ENCODE assay signal across 20 mouse cellular contexts in the genomic region with DNA sequence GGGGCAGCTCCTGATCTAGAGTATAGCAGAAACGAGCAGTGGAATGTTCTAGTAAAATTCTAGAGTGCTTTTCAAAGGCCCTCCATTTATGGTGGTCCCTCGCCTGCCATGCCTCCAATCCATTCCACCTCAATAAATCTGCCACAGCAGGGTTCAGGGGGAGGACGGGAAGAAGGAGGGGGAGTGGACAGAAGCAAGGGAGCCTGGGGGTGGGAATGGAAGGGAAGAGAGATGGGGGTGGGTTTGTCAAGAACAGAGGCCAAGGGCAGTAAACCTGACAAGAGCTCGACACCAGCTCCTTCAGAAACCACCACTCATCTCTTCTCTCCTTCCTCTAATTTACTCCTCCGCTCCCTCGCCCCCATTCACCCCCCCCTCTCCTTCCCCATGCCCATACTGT. TPM values are rescaled to one million over a fixed set of nuclear protein-coding genes. Genes with fewer than 3 reads are reported as not detected.
DNase-seq lines count a peak whose midpoint lies in the region; ATAC-seq and TF ChIP-seq lines count a peak whose summit lies in the region.
"Had no signal": no experiment of that assay in that cellular context is flagged by ENCODE, and none has a peak within 500 bp of the region (broad histone marks: within the 10 kb centered on the region; RNA-seq: fewer than 3 reads in every experiment).

No protein-coding gene starts in this region.

- 66% methylated on average over 6 of the region's 6 CpGs for WGBS in heart, embryonic 10.5 days
- 64% methylated on average over 6 of the region's 6 CpGs for WGBS in heart, embryonic 12.5 days
- 55% methylated on average over 6 of the region's 6 CpGs for WGBS in forebrain, embryonic 15.5 days
- 52% methylated on average over 6 of the region's 6 CpGs for WGBS in lung, adult 2 months

- 0 out of 2 replicates have a peak overlapping the region, but pooled peaks have one; percentile 29 for H3K27ac ChIP-seq in heart, embryonic 10.5 days
- no peak overlapping the region for H3K27ac ChIP-seq in heart, embryonic 12.5 days (ENCODE audit: poor library complexity, severe bottlenecking)
- H3K27ac ChIP-seq in forebrain, embryonic 15.5 days (replicated peaks): peak overlapping the region; percentile 93
- H3K27ac ChIP-seq: gastrocnemius, adult 2 months; hindbrain, embryonic 13.5 days; intestine, embryonic 15.5 days; neural tube, embryonic 13.5 days had no signal

- DNase-seq in heart, embryonic 10.5 days (ENCODE audit: low spot score): no peak
- peak; percentile 27 to 40 for DNase-seq in kidney, postnatal 4 days
- DNase-seq in kidney, postnatal 14 days: no peak
- DNase-seq in yolk sac, embryonic 10.5 days (ENCODE audit: low spot score): peak; percentile 19
- no peak for DNase-seq in lung, adult 2 months
- DNase-seq: adrenal gland, postnatal 14 days; cerebellum, postnatal 10 days; gastrocnemius, adult 2 months; heart, postnatal 14 days; lung, adult 18-20 months; lung, postnatal 36 days; thymus, postnatal 25 days had no signal

- peaks cover 14% of the 10 kb centered on the region; the same call in 1 of the 2 replicates for H3K36me3 ChIP-seq in heart, embryonic 10.5 days
- H3K36me3 ChIP-seq in heart, embryonic 12.5 days: peaks cover 7% of the 10 kb centered on the region
- peaks cover 4% of the 10 kb centered on the region; the same call in 1 of the 2 replicates for H3K36me3 ChIP-seq in forebrain, embryonic 15.5 days
- H3K36me3 ChIP-seq: intestine, embryonic 15.5 days; neural tube, embryonic 13.5 days had no signal

- no peak for ATAC-seq in heart, embryonic 12.5 days (ENCODE audit: insufficient number of reproducible peaks, low FRiP score)
- no peak for ATAC-seq in forebrain, embryonic 15.5 days (replicated peaks)
- ATAC-seq: intestine, embryonic 15.5 days had no signal

- no peak overlapping the region for H3K4me3 ChIP-seq in heart, embryonic 10.5 days
- no peak overlapping the region for H3K4me3 ChIP-seq in heart, embryonic 12.5 days
- no peak overlapping the region for H3K4me3 ChIP-seq in forebrain, embryonic 15.5 days
- H3K4me3 ChIP-seq in lung, adult 2 months (replicated peaks; ENCODE audit: extremely low read depth, low read depth, low read length): no peak overlapping the region
- H3K4me3 ChIP-seq: gastrocnemius, adult 2 months; hindbrain, embryonic 13.5 days; intestine, embryonic 15.5 days; neural tube, embryonic 13.5 days had no signal

- peaks cover 32% of the 10 kb centered on the region for H3K4me1 ChIP-seq in heart, embryonic 10.5 days
- peaks cover 30% of the 10 kb centered on the region for H3K4me1 ChIP-seq in heart, embryonic 12.5 days (replicated peaks)
- peaks cover 38% of the 10 kb centered on the region for H3K4me1 ChIP-seq in forebrain, embryonic 15.5 days
- no peaks in the 10 kb centered on the region for H3K4me1 ChIP-seq in lung, adult 2 months (ENCODE audit: control insufficient read depth, insufficient read depth, low read length)
- H3K4me1 ChIP-seq: intestine, embryonic 15.5 days had no signal

- no peaks in the 10 kb centered on the region for H3K9me3 ChIP-seq in heart, embryonic 10.5 days
- H3K9me3 ChIP-seq in heart, embryonic 12.5 days (replicated peaks): peaks cover 5% of the 10 kb centered on the region; the same call in 1 of the 2 replicates
- H3K9me3 ChIP-seq in forebrain, embryonic 15.5 days: no peaks in the 10 kb centered on the region
- H3K9me3 ChIP-seq: hindbrain, embryonic 13.5 days; intestine, embryonic 15.5 days; neural tube, embryonic 13.5 days had no signal

- TF ChIP-seq POLR2A in lung, adult 2 months (IDR thresholded peaks at IDR 0.05; ENCODE audit: borderline replicate concordance, extremely low read depth, low read depth, low read length): no peak

- H3K4me2 ChIP-seq in heart, embryonic 12.5 days: no peak overlapping the region
- H3K4me2 ChIP-seq in forebrain, embryonic 15.5 days (replicated peaks): no peak overlapping the region
- H3K4me2 ChIP-seq: heart, embryonic 11.5 days; hindbrain, embryonic 13.5 days; intestine, embryonic 15.5 days; liver, embryonic 11.5 days; neural tube, embryonic 13.5 days had no signal

- no peak for TF ChIP-seq CTCF in lung, adult 2 months (IDR thresholded peaks at IDR 0.05; ENCODE audit: insufficient read depth, low read length)

- H3K9ac ChIP-seq in heart, embryonic 12.5 days: no peak overlapping the region
- no peak overlapping the region for H3K9ac ChIP-seq in forebrain, embryonic 15.5 days (replicated peaks)
- H3K9ac ChIP-seq: hindbrain, embryonic 13.5 days; intestine, embryonic 15.5 days; neural tube, embryonic 13.5 days had no signal

- H3K27me3 ChIP-seq in heart, embryonic 10.5 days (ENCODE audit: insufficient read depth, poor library complexity, severe bottlenecking): no peaks in the 10 kb centered on the region
- H3K27me3 ChIP-seq in heart, embryonic 12.5 days (replicated peaks): no peaks in the 10 kb centered on the region
- no peaks in the 10 kb centered on the region for H3K27me3 ChIP-seq in forebrain, embryonic 15.5 days
- H3K27me3 ChIP-seq: hindbrain, embryonic 13.5 days; intestine, embryonic 15.5 days; neural tube, embryonic 13.5 days had no signal

RNA-seq across cellular contexts. Expression of a gene that starts 42.8 kb away (rescaled TPM):
- polyA plus RNA-seq in heart, embryonic 10.5 days (2016; fragmentation: Nextera tagmentation; extraction: Ambion mirVana): 0.39 and 0.74 TPM in 2 replicates
- 0.37 and 0.68 TPM in 2 replicates for polyA plus RNA-seq in heart, embryonic 12.5 days (2016; fragmentation: Nextera tagmentation; extraction: Ambion mirVana)
- polyA plus RNA-seq in forebrain, embryonic 15.5 days (2015; fragmentation: Nextera tagmentation; extraction: Ambion mirVana): 2.0 and 2.3 TPM in 2 replicates
- polyA plus RNA-seq in lung, adult 2 months (2012; rRNA removed): 0.23 and 0.33 TPM in 2 replicates
- polyA plus RNA-seq: gonadal fat pad, adult 2 months had no signal

Comparison
In these comparisons a context has a peak if more than half of its experiments do, and no peak if none do; other contexts are left out.
1. DNase-seq: peak in kidney, postnatal 4 days (2 of 2) and yolk sac, embryonic 10.5 days (single experiment); none in heart, embryonic 10.5 days (single experiment), kidney, postnatal 14 days (single experiment) and lung, adult 2 months (single experiment).